Mouse (Mus musculus): ENCODE measurements around the gene D630023F18Rik. TPM values are rescaled to one million over a fixed set of nuclear protein-coding genes. Genes with fewer than 3 reads are reported as not detected.

The D630023F18Rik gene
- polyA plus RNA-seq, 1 experiment from 2014 or later: 0.21 TPM

DNA sequence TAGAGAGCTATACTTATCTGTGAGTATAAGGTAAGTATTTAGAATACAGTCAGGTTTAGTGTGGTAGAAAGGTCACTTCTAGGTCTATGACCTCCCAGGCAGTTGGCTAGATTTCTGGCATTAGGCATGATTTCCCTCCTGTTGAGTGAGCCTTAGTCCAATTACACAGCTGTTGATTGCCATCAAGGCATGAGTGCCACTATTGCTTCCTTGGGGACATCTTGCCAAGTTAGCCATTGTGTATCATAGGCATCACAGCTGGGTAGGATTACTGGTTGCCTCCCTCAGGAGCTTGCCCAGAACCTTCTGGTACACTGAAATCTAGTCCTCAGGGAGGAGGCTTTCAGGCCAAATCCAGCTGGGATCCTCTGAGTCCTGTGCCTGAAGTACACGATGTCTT is 9.8 kb upstream of the D630023F18Rik start:
- Histone ChIP-seq H3K27me3 (ENCODE audit: insufficient read depth, poor library complexity, severe bottlenecking) (no peaks in the 10 kb centered on the region), H3K4me1 (replicated peaks) (no peaks in the 10 kb centered on the region), H3K9me3 (no peaks in the 10 kb centered on the region), H3K27ac (no peak overlapping the region), H3K4me3 (no peak overlapping the region), H3K36me3 (no peaks in the 10 kb centered on the region)
- 91% methylated on average over 1 of the region's 1 CpGs for WGBS
- DNase-seq (ENCODE audit: low spot score): no peak

DNA sequence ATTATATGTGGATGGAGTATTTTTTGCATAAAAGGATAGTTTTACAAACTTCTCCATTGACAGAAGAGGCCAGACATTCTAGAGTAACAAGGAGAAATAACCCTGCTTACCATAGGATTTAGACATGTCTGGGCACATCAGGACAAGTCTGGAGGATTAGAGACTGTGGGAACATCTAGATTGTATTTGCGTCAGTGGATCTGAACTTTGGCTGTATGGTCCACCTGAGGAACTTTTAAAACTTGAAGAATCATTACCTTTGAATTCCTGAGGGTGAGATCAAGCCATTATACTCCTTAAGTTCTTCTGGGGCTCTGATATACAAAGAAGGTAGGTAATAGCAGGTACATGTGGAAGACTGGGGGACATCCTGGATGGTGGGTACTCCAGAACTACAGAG is 8.7 kb upstream of the D630023F18Rik start:
- Histone ChIP-seq H3K9me3 (no peaks in the 10 kb centered on the region), H3K4me1 (replicated peaks) (no peaks in the 10 kb centered on the region), H3K4me3 (no peak overlapping the region), H3K27ac (no peak overlapping the region), H3K36me3 (no peaks in the 10 kb centered on the region), H3K27me3 (ENCODE audit: insufficient read depth, poor library complexity, severe bottlenecking) (no peaks in the 10 kb centered on the region)
- no peak for DNase-seq (ENCODE audit: low spot score)
- 93% methylated on average over 1 of the region's 1 CpGs for WGBS

DNA sequence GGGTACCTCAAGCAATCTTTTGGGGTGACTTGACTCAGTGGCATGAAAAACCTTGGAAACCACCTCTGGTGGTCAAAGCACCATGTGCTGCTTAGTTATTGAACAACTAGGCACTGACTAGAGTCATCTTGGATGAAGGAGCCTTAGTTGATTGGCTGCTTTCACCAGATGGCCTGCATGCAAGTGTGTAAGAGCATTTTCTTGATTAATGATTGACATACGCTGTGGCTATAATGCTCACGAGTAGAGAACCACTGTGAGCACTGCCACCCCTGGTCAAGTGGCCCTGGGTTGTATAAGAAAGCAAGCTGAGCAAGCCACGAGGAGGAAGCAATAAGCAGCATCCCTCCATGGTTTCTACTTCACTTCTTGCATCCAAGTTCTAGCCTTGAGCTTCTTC is 7.2 kb upstream of the D630023F18Rik start:
- DNase-seq (ENCODE audit: low spot score): no peak
- H3K9me3 ChIP-seq: no peaks in the 10 kb centered on the region
- no peaks in the 10 kb centered on the region for H3K27me3 ChIP-seq (ENCODE audit: insufficient read depth, poor library complexity, severe bottlenecking)
- H3K4me1 ChIP-seq (replicated peaks): no peaks in the 10 kb centered on the region
- H3K36me3 ChIP-seq: no peaks in the 10 kb centered on the region
- WGBS: 73% methylated on average over 3 of the region's 3 CpGs
- no peak overlapping the region for H3K4me3 ChIP-seq
- H3K27ac ChIP-seq: no peak overlapping the region

DNA sequence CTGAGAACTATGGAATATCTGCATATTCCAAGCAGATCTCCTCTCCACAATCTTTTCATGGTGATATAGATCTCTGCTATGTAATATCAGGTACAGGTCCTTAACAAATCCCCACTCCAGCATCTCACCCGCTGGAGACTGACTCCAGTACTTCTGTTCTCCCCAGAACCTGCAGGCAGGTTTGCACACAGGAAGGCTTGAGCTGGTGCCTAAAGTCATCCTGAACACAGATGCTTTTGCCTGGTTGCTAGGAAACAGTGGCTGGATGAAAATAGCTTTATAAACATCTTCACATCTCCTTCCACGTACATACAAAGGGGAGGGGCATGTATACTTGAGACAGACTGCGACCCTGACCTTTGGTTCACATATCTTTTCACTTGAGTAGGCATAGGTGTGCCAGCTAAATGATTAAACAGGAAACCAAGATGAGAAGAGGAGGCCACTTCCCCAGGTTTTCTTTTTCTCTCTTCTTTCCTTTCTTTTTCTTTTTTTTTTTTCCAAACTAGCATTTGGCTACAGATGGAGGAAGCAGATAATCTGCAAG is 6.7 kb upstream of the D630023F18Rik start:
- no peak for DNase-seq (ENCODE audit: low spot score)
- WGBS: 78% methylated on average over 3 of the region's 3 CpGs
- no peak overlapping the region for H3K27ac ChIP-seq
- H3K27me3 ChIP-seq (ENCODE audit: insufficient read depth, poor library complexity, severe bottlenecking): no peaks in the 10 kb centered on the region
- no peaks in the 10 kb centered on the region for H3K4me1 ChIP-seq (replicated peaks)
- H3K4me3 ChIP-seq: no peak overlapping the region
- no peaks in the 10 kb centered on the region for H3K9me3 ChIP-seq
- H3K36me3 ChIP-seq: no peaks in the 10 kb centered on the region

DNA sequence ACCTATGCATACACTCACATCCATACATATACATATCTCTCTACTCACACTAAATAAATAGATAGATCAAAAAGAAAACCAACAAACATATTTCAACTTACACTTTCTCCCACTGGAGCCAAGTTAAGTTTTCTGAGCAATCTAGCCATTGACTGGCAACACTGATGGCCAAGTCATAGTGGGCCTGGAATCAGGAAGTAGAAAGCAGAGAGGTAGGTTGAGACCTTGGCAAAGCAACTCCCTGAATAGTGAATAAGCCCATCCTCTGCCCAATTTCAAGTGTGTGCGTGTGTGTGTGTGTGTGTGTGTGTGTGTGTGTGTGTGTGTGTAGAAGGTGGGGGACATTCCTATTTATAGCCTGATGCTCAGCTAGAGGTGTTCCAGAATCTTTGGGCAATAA is 3.6 kb downstream of the D630023F18Rik start, which contains the start of gene Gm28845:
Gm28845 (minus strand) TSS at position 121 of the 400 bp plus-strand sequence.
- no peaks in the 10 kb centered on the region for H3K36me3 ChIP-seq
- no peak within 1 kb of the TSS for H3K27ac ChIP-seq
- 79% methylated on average over 1 of the region's 1 CpGs for WGBS
- no peak for DNase-seq (ENCODE audit: low spot score)
- H3K4me1 ChIP-seq (replicated peaks): peaks cover 6% of the 10 kb centered on the region
- H3K9me3 ChIP-seq: no peaks in the 10 kb centered on the region
- H3K4me3 ChIP-seq: no peak within 1 kb of the TSS
- H3K27me3 ChIP-seq (ENCODE audit: insufficient read depth, poor library complexity, severe bottlenecking): no peaks in the 10 kb centered on the region

DNA sequence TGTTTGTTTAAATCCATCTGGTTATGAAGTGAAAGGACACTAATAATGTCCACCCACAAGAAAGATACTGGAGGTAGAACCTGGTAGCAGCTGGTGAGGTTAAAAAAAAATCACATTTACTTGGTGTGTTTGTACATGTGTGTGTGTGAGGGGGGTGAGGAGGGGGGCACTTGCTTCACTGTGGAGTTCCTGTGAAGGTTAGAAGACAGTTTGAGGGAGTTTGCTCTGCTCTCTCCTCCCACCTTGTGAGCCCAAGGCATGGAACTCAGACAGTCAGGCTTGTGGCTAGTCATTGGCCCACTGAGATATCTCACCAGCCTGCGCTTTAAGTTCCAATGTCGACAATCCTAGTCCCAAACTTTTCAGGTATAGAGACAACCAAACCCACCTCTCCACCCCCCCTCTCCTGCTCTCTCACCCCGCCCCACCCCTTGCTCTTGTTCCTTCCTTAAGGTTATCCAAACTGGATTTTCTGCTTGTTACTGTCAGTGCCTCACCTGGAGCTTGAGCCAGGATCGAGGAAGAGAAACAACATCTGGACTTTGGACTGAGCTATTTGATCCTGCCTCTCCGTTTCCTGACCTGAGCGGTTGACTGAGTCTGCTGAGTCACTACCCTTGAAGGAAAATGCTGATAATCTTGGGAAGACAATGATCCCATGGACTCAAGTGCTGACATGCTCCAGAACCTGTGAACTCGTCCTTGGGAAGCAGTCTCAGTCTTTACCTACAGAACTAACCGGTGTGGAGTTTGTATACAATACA is 4.7 kb downstream of the D630023F18Rik start:
- no peaks in the 10 kb centered on the region for H3K36me3 ChIP-seq
- no peaks in the 10 kb centered on the region for H3K9me3 ChIP-seq
- DNase-seq (ENCODE audit: low spot score): no peak
- no peak overlapping the region for H3K27ac ChIP-seq
- H3K27me3 ChIP-seq (ENCODE audit: insufficient read depth, poor library complexity, severe bottlenecking): no peaks in the 10 kb centered on the region
- H3K4me1 ChIP-seq (replicated peaks): peaks cover 6% of the 10 kb centered on the region
- WGBS: 78% methylated on average over 8 of the region's 8 CpGs
- no peak overlapping the region for H3K4me3 ChIP-seq

DNA sequence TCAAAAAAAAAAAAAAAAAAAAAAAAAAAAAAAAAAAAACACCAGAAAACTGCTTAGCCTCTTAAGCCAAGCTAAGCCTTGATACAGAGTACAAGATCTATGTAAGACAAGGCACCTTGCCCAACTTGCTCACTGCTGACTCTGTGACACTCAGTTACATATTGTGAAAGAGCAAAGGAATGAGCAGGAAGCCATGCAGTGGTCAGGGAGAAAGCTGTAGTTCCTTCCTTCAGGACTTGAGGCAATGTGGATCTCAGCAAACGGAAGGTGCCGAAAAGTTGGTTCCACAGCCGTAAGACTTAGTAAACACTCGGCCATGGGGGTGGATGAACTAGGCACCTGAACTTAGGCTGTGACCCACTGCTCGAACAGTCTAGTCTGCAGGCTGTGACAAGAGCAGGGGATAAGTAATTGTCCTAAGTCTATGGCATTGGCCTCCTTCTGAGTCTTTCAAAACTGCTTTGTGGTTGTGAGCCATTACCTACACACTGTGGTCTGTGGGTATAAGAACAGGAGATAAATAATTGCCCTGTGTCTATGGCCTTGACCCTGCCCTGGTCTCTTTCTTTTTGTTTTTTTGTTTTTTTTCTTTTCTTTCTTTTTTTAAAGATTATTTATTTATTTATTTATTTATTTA is 9.4 kb downstream of the D630023F18Rik start:
- no peak overlapping the region for H3K27ac ChIP-seq
- WGBS: 91% methylated on average over 5 of the region's 5 CpGs
- DNase-seq (ENCODE audit: low spot score): no peak
- no peaks in the 10 kb centered on the region for H3K9me3 ChIP-seq
- no peak overlapping the region for H3K4me3 ChIP-seq
- peaks cover 9% of the 10 kb centered on the region for H3K4me1 ChIP-seq (replicated peaks)
- no peaks in the 10 kb centered on the region for H3K36me3 ChIP-seq
- H3K27me3 ChIP-seq (ENCODE audit: insufficient read depth, poor library complexity, severe bottlenecking): no peaks in the 10 kb centered on the region

DNA sequence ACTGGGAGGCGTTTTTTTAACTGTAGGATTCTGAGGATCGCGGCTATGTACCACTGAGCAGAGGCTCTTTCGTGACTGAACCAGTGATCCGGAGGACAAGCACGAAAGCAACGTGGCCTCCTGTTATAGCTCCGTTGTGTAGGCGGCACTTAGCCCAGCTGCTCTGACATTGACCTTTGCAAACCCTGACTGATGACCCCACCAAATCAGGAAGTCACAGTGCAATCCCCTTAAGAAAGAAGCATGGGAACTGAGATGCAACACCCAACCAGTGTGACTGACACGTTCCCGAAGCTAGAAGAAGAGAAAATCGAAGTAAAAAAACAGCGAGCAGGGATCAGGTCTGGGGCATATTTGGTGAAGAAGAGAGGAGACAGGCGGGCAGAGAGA is 10.2 kb downstream of the D630023F18Rik start:
- Histone ChIP-seq H3K36me3 (no peaks in the 10 kb centered on the region), H3K27ac (peak overlapping the region; percentile 47; the same call in 1 of the 2 replicates), H3K27me3 (ENCODE audit: insufficient read depth, poor library complexity, severe bottlenecking) (no peaks in the 10 kb centered on the region), H3K4me3 (peak overlapping the region; percentile 18; the same call in 1 of the 2 replicates), H3K4me1 (replicated peaks) (peaks cover 9% of the 10 kb centered on the region), H3K9me3 (no peaks in the 10 kb centered on the region)
- 55% methylated on average over 14 of the region's 14 CpGs for WGBS
- peak; percentile 36 for DNase-seq (ENCODE audit: low spot score)

DNA sequence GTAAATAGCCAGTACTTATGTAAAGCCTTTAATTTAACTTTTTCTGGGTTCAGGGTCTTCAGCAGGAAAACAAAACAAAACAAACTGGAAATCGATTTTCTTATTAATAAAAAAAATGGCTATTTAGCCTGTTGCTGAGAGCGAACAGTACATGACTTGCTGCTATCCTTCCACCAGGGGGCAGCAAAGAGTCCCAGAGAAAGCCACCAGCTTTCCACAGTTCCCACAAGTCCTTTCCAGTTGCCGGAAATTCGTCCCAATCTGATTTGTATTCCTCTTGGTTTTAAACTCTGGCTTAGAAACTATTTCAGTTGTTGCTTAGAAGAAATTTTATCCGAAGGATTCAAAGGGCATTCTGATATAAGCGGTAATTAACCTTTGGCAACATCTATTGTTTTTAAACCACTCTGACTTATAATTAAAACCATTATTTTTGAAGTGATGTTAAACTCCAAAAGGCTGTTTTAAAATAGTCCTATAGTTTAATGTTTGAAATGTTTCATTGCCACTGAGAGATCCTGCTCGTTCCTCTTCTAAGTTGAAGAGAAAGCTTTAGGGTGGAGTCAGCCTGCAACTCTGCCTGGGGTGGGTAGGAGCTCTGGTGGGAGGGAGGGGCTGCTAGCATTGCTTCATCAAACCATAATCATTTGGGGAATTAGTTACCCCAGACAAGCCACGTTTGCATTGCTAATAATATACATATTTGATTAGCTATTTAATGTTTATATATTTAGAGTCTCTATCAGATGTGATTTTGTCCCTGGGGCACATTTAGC is 10.8 kb downstream of the D630023F18Rik start:
- Histone ChIP-seq H3K4me3 (peak overlapping the region; percentile 18; the same call in 1 of the 2 replicates), H3K9me3 (no peaks in the 10 kb centered on the region), H3K27ac (peak overlapping the region; percentile 47; the same call in 1 of the 2 replicates), H3K36me3 (no peaks in the 10 kb centered on the region), H3K4me1 (replicated peaks) (peaks cover 9% of the 10 kb centered on the region), H3K27me3 (ENCODE audit: insufficient read depth, poor library complexity, severe bottlenecking) (no peaks in the 10 kb centered on the region)
- WGBS: 17% methylated on average over 8 of the region's 8 CpGs
- DNase-seq (ENCODE audit: low spot score): peak; percentile 77

DNA sequence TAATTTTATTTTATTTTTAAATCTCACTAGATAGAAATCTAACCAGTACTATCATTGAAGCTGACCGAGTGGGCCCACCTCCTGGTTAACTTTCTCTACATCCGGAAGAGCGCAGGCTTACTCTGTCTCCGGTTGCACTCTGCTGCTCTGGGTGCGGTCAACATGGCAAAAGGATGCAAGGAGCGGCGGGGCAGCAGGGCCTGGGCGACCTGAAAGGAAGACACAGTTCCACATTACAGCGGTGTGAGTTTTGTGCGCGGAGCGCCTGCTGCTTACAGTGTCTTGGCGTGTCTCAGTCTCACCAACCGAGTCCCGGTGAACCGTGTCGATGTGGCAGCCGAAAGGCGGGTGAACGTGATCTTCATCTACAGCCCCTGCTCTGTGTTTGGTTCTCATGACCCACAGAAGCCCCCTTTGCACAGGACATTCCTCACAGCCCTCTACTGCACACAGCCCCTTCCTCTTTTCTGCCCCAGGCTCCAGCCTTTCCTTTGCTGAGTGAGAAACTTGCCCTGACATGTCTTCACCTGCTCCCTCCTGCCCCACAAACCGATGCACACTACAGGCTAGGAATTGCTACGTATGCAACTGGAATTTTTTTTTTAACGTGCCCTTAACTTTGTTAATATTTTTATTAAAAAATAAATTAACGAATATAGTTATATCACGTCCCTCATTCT is 13.1 kb downstream of the D630023F18Rik start:
- no peak overlapping the region for H3K27ac ChIP-seq
- H3K4me1 ChIP-seq (replicated peaks): peaks cover 9% of the 10 kb centered on the region
- DNase-seq (ENCODE audit: low spot score): no peak
- 72% methylated on average over 25 of the region's 25 CpGs for WGBS
- no peaks in the 10 kb centered on the region for H3K36me3 ChIP-seq
- H3K27me3 ChIP-seq (ENCODE audit: insufficient read depth, poor library complexity, severe bottlenecking): no peaks in the 10 kb centered on the region
- H3K9me3 ChIP-seq: no peaks in the 10 kb centered on the region
- no peak overlapping the region for H3K4me3 ChIP-seq

DNA sequence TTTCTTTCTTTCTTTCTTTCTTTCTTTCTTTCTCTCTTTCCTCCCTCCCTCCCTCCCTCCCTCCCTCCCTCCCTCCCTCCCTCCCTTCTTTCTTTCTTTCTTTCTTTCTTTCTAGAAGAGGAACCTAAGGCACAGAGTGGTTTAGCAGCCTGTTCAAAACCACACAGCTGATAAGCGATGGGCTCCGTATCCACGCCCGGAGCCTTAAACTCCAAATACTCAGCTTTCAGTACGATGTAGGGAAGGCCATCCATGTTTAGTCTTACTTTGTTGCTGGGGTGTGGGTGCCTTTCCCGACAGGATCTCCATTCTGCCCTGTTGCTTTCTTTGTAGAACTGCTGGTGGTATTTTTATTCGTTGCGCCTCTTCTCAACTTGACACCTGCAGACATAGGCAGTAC is 13.8 kb downstream of the D630023F18Rik start:
- DNase-seq (ENCODE audit: low spot score): no peak
- Histone ChIP-seq H3K36me3 (no peaks in the 10 kb centered on the region), H3K9me3 (no peaks in the 10 kb centered on the region), H3K27ac (no peak overlapping the region), H3K4me1 (replicated peaks) (peaks cover 9% of the 10 kb centered on the region), H3K27me3 (ENCODE audit: insufficient read depth, poor library complexity, severe bottlenecking) (no peaks in the 10 kb centered on the region), H3K4me3 (no peak overlapping the region)
- WGBS: 93% methylated on average over 8 of the region's 8 CpGs

DNA sequence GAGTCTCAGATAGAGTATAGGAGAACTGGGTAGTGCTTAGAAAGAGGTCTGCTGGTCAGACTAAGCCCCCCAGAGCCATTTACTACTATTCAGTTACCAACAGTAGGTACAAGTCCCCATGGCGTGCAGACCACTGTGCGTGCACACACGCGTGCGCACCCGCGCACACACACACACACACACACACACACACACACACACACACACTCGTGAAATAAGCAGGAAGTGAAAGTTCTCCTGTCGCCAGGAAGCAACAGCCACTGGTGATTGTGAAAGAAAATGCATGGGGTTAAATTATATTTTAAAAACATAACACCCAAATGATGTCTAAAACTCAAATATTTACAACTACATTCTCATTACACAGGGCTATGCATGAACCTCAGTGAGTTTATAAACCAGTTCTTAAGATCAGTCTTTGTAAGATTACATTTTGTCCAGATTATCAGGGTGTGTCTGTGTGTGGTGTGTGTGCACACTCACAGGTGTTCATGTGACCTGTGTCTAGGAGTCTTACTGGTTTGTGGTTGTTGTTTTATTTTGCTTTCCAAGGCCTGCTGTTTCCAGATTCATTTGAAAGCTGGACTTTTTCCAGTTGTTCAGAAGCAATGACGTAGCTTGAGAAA is 15.2 kb downstream of the D630023F18Rik start:
- Histone ChIP-seq H3K27me3 (ENCODE audit: insufficient read depth, poor library complexity, severe bottlenecking) (no peaks in the 10 kb centered on the region), H3K27ac (no peak overlapping the region), H3K36me3 (no peaks in the 10 kb centered on the region), H3K9me3 (no peaks in the 10 kb centered on the region), H3K4me1 (replicated peaks) (peaks cover 6% of the 10 kb centered on the region), H3K4me3 (no peak overlapping the region)
- DNase-seq (ENCODE audit: low spot score): no peak
- 92% methylated on average over 10 of the region's 10 CpGs for WGBS
